Mouse (Mus musculus): ENCODE measurements around the gene Gm10097.

Gm10097 gene

GRCm38 (mm10) chr10:5085792-5086191 lies 16.8 kb downstream of the Gm10097 start:
- no peak for DNase-seq (ENCODE audit: low spot score)

- DNase-seq (ENCODE audit: low spot score), result no peak
Observed at GRCm38 (mm10) chr10:5086329-5086728, 17.3 kb downstream of the Gm10097 start.

- DNase-seq (ENCODE audit: low spot score), result no peak
Observed at GRCm38 (mm10) chr10:5087336-5087735, 18.3 kb downstream of the Gm10097 start.

- no peak for DNase-seq (ENCODE audit: low spot score)
Observed at GRCm38 (mm10) chr10:5089133-5089532, 20.1 kb downstream of the Gm10097 start.

- no peak for DNase-seq (ENCODE audit: low spot score)
Observed at GRCm38 (mm10) chr10:5096996-5097753, 28.2 kb downstream of the Gm10097 start.

GRCm38 (mm10) chr10:5097754-5098137 lies 28.8 kb downstream of the Gm10097 start:
- no peak for DNase-seq (ENCODE audit: low spot score)

- no peak for DNase-seq (ENCODE audit: low spot score)
Observed at GRCm38 (mm10) chr10:5110773-5111172, 41.8 kb downstream of the Gm10097 start.

GRCm38 (mm10) chr10:5116155-5116554 lies 47.2 kb downstream of the Gm10097 start:
- no peak for DNase-seq (ENCODE audit: low spot score)

- DNase-seq (ENCODE audit: low spot score), result no peak
Observed at GRCm38 (mm10) chr10:5116720-5117119, 47.7 kb downstream of the Gm10097 start.
